Mouse (Mus musculus) layer of hippocampus, postnatal 36 days (tissue): ENCODE results near the gene Khdrbs1. TPM values are rescaled to one million over a fixed set of nuclear protein-coding genes. Genes with fewer than 3 reads are reported as not detected.
"Not testable (repeated sequence)": the region's sequence is repeated elsewhere in the genome, so short reads cannot be mapped to it uniquely, and the experiment has no call there.

ENCODE experiments used
- DNase-seq, 2 experiments: peaks; one replicate each; pipeline ENCODE4 v3.0.0; 2022
- total RNA-seq, 2 experiments: library from RNA; stranded (reverse); gene quantifications; 2 replicates each; pipeline ENCODE4 v1.2.3; 2021

Gene Khdrbs1
- total RNA-seq, 2 experiments from 2014 or later, result 88.4 to 90.0 TPM

- DNase-seq, result peak in 1 of 2 experiments; percentile 10
Measured at GRCm38 (mm10) chr4:129743010-129743390, 897 bp upstream of the Khdrbs1 start.

GRCm38 (mm10) chr4:129741974-129742231 is 200 bp downstream of the Khdrbs1 start:
- no peak for DNase-seq

- DNase-seq, result peak; percentile 27 to 36
Measured at GRCm38 (mm10) chr4:129741251-129741973, 691 bp downstream of the Khdrbs1 start.

GRCm38 (mm10) chr4:129739111-129739645 is 2.9 kb downstream of the Khdrbs1 start:
- DNase-seq, result no peak

GRCm38 (mm10) chr4:129736173-129736572 is 5.9 kb downstream of the Khdrbs1 start:
- DNase-seq, result no peak

GRCm38 (mm10) chr4:129735485-129735884 is 6.6 kb downstream of the Khdrbs1 start:
- not testable (repeated sequence) for DNase-seq

- no peak for DNase-seq
Measured at GRCm38 (mm10) chr4:129731423-129731822, 10.7 kb downstream of the Khdrbs1 start.

- DNase-seq, result no peak
Measured at GRCm38 (mm10) chr4:129716310-129716709, 25.8 kb downstream of the Khdrbs1 start.

- no peak for DNase-seq
Measured at GRCm38 (mm10) chr4:129709486-129710129, 32.5 kb downstream of the Khdrbs1 start.

GRCm38 (mm10) chr4:129706750-129707149 is 35.4 kb downstream of the Khdrbs1 start:
- DNase-seq, result no peak

- peak; percentile 71 to 79 for DNase-seq
Measured at GRCm38 (mm10) chr4:129702454-129702853, 39.6 kb downstream of the Khdrbs1 start.

- DNase-seq, result peak; percentile 66 to 74
Measured at GRCm38 (mm10) chr4:129701503-129702377, 40.4 kb downstream of the Khdrbs1 start.

GRCm38 (mm10) chr4:129700661-129701060 is 41.4 kb downstream of the Khdrbs1 start:
- DNase-seq, result not testable (repeated sequence)

- no peak for DNase-seq
Measured at GRCm38 (mm10) chr4:129700216-129700615, 41.9 kb downstream of the Khdrbs1 start.

GRCm38 (mm10) chr4:129697191-129697590 is 44.9 kb downstream of the Khdrbs1 start:
- DNase-seq, result no peak

GRCm38 (mm10) chr4:129696158-129696985 is 45.7 kb downstream of the Khdrbs1 start, which contains the start of gene Tmem39b:
Gene Tmem39b (minus strand): TSS chr4:129696838.
- DNase-seq, result peak; percentile 91 to 93

- DNase-seq, result no peak
Measured at GRCm38 (mm10) chr4:129695815-129696157, 46.3 kb downstream of the Khdrbs1 start.

- no peak for DNase-seq
Measured at GRCm38 (mm10) chr4:129684531-129684930, 57.6 kb downstream of the Khdrbs1 start.

GRCm38 (mm10) chr4:129683901-129684493 is 58.1 kb downstream of the Khdrbs1 start:
- no peak for DNase-seq

GRCm38 (mm10) chr4:129681837-129682236 is 60.3 kb downstream of the Khdrbs1 start:
- DNase-seq, result no peak

- no peak for DNase-seq
Measured at GRCm38 (mm10) chr4:129672878-129673449, 69.1 kb downstream of the Khdrbs1 start.
